Mouse (Mus musculus) hindbrain, embryonic 14.5 days (tissue): ENCODE measurements at regions not wholly inside any gene's neighbourhood (a gene's known extent, or its start where the extent isn't known, plus 50 kb on each side); places are given as distances from the start of the nearest gene placed in this dataset.

Source experiments
- ATAC-seq: fragments of 200-750 bp; cut with Nextera tagmentation; 2 replicates; pipeline ENCODE4 v1.8.0; 2017; ENCODE audit warnings: moderate number of reproducible peaks, mild to moderate bottlenecking, moderate TSS enrichment, moderate library complexity; ENCODE audit not compliant: low FRiP score
- DNase-seq: peaks from one replicate; pipeline ENCODE4 v3.0.0-alpha.2; 2015; ENCODE audit warnings: low spot score
- H3K27ac ChIP-seq: fragments of 300-500 bp; sonication (generic); 2 replicates; pipeline ENCODE4 v1.5.1; 2014; ENCODE audit warnings: mild to moderate bottlenecking, moderate library complexity
- H3K27me3 ChIP-seq: fragments of 300-500 bp; sonication (generic); 2 replicates; pipeline ENCODE4 v1.6.1; 2014; ENCODE audit warnings: mild to moderate bottlenecking, low read length, mixed read lengths; ENCODE audit not compliant: control insufficient read depth, insufficient read depth
- H3K36me3 ChIP-seq: fragments of 300-500 bp; sonication (generic); replicated peaks from 2 replicates; pipeline ENCODE4 v1.6.1; 2014; ENCODE audit not compliant: control insufficient read depth, insufficient read depth
- H3K4me1 ChIP-seq: fragments of 300-500 bp; sonication (generic); replicated peaks from 2 replicates; pipeline ENCODE4 v1.6.1; 2014; ENCODE audit warnings: antibody characterized with exemption, low read length, mixed read lengths; ENCODE audit not compliant: control insufficient read depth, insufficient read depth
- H3K4me2 ChIP-seq: fragments of 300-500 bp; sonication (generic); replicated peaks from 2 replicates; pipeline ENCODE4 v1.6.1; 2014; ENCODE audit warnings: mild to moderate bottlenecking, moderate library complexity
- H3K4me3 ChIP-seq: fragments of 300-500 bp; sonication (generic); replicated peaks from 2 replicates; pipeline ENCODE4 v1.5.1; 2014; ENCODE audit warnings: mild to moderate bottlenecking, low read length
- H3K9ac ChIP-seq: fragments of 300-500 bp; sonication (generic); 2 replicates; pipeline ENCODE4 v1.6.1; 2014
- H3K9me3 ChIP-seq: fragments of 300-500 bp; sonication (generic); 2 replicates; pipeline ENCODE4 v1.6.1; 2016; ENCODE audit warnings: low read length; ENCODE audit not compliant: control insufficient read depth
- WGBS: fragments of 180-500 bp; shearing (Covaris S2); extraction: QIAGEN DNeasy Blood & Tissue Kit; methylation state at CpG from one replicate; pipeline ENCODE4 v1.1.7; 2014; 5-methylcytosine and 5-hydroxymethylcytosine counted together

DNA sequence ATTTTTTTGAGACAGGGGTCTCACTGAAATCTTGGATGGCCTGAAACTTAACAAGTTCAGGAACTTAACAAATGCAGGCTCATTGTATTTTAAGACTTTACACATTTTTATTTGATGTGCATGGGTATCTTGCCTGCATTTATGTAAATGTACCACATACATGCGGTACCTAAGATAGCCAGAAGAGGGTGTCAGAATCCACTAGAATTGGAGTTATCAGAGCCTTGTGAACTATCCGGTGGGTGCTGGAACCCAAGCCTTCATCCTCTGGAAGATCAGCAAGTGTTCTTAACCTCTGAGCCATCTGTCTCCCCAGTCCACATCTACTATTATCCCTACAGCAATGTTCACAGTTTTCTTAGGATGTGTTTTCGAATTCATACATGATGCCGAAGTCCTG, 245.7 kb upstream of the Id4 start:
- no peak for DNase-seq
- ATAC-seq = no peak
- Histone ChIP-seq H3K36me3 (no peaks in the 10 kb centered on the region), H3K4me1 (peaks cover 7% of the 10 kb centered on the region; the same call in 1 of the 2 replicates), H3K4me3 (no peak overlapping the region), H3K9ac (no peak overlapping the region), H3K4me2 (no peak overlapping the region), H3K27ac (no peak overlapping the region), H3K9me3 (no peaks in the 10 kb centered on the region), H3K27me3 (no peaks in the 10 kb centered on the region)
- 85% methylated on average over 4 of the region's 4 CpGs for WGBS

DNA sequence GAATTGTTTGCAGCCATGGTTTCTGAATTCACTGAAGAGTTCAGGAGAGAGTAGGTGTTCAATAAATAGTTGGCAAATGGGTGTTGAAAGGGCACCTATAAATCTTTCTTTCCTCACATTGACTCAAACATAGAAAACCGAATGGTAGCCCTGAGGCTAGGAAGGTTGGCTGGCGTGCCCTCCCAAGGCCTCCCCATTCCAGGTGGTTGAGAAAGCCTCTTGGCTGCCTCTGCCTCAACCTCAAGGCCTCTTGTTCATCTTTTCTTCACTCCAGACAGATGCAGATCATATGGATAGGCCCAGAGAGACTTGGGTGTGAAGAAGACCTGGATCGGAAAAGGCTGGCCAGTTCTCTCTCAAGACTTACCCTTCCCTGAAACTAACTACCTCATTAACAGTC, 245.0 kb upstream of the Id4 start:
- DNase-seq = no peak
- H3K27me3 ChIP-seq = no peaks in the 10 kb centered on the region
- H3K4me1 ChIP-seq = peaks cover 7% of the 10 kb centered on the region; the same call in 1 of the 2 replicates
- H3K4me2 ChIP-seq = no peak overlapping the region
- no peak for ATAC-seq
- no peak overlapping the region for H3K4me3 ChIP-seq
- 85% methylated on average over 3 of the region's 3 CpGs for WGBS
- H3K9me3 ChIP-seq = no peaks in the 10 kb centered on the region
- no peak overlapping the region for H3K27ac ChIP-seq
- H3K9ac ChIP-seq = no peak overlapping the region
- H3K36me3 ChIP-seq = no peaks in the 10 kb centered on the region

GRCm38 (mm10) chr13:48016606-48017005, 244.4 kb upstream of the Id4 start:
- Histone ChIP-seq H3K9me3 (no peaks in the 10 kb centered on the region), H3K9ac (no peak overlapping the region), H3K27ac (no peak overlapping the region), H3K27me3 (no peaks in the 10 kb centered on the region), H3K4me2 (no peak overlapping the region), H3K4me3 (no peak overlapping the region), H3K36me3 (no peaks in the 10 kb centered on the region), H3K4me1 (peaks cover 7% of the 10 kb centered on the region; the same call in 1 of the 2 replicates)
- ATAC-seq (no peak), DNase-seq (no peak)
- 97% methylated on average over 6 of the region's 6 CpGs for WGBS

- H3K4me1 ChIP-seq = peaks cover 7% of the 10 kb centered on the region; the same call in 1 of the 2 replicates
- H3K27me3 ChIP-seq = no peaks in the 10 kb centered on the region
- no peak overlapping the region for H3K4me3 ChIP-seq
- H3K36me3 ChIP-seq = no peaks in the 10 kb centered on the region
- no peak overlapping the region for H3K27ac ChIP-seq
- H3K9ac ChIP-seq = no peak overlapping the region
- no peak for ATAC-seq
- H3K4me2 ChIP-seq = no peak overlapping the region
- WGBS = 74% methylated on average over 8 of the region's 8 CpGs
- H3K9me3 ChIP-seq = no peaks in the 10 kb centered on the region
- DNase-seq = no peak
These were observed 243.4 kb upstream of the Id4 start for GRCm38 (mm10) chr13:48017649-48018048.

DNA sequence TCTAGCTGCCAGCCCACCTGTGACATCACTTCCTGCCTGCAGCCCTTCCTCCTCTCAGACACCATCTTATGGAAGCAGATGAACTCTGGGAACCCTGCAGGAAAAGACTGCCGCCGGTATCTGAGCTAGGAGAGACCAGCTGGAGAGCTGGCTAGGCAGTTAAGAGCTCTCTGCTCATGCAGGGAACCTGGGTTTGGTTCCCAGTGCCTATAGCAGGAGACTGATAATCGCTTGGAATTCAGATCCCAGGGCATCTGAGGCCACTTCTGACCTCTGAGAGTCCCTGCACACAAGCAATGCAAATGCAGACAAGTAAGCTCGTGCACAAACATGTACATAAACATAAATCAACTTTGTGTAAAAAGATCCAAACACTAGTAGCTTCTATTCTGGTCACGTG, 242.4 kb upstream of the Id4 start:
- H3K4me1 ChIP-seq = 0 out of 2 replicates have a peak, but pooled peaks cover 1% of the 10 kb centered on the region
- H3K27ac ChIP-seq = no peak overlapping the region
- H3K27me3 ChIP-seq = no peaks in the 10 kb centered on the region
- no peak overlapping the region for H3K4me2 ChIP-seq
- ATAC-seq (no peak), DNase-seq (no peak)
- WGBS = 72% methylated on average over 5 of the region's 5 CpGs
- no peak overlapping the region for H3K4me3 ChIP-seq
- no peaks in the 10 kb centered on the region for H3K9me3 ChIP-seq
- H3K36me3 ChIP-seq = no peaks in the 10 kb centered on the region
- no peak overlapping the region for H3K9ac ChIP-seq

DNA sequence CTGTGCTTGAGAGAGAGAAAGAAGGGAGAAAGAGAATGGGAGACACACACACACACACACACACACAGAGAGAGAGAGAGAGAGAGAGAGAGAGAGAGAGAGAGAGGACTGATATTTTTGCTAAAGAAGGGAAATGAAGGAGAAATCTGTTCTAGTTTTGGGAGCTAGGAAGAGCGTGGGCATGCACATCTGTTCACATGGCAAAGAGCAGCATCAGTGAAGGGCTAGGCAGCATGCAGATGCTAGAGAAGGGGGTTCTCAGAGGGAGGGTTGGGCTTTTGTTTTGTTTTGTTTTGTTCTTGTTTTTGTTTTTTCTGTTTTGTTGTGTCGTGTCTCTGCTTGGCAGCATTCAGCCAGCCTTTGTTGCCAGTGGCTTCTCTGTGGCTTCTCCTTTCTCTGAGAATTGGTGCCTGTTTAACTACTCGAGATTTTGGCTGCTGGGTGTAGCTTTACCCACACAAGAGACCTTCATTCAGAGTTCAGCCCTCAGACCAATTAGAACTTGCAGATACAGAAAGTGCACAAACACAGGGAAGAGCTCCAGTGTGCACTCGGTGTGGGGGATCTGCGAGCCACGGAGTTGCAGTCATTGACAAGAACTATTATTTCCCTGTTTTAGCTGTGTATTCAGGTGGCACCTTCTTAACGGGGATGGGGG, 237.9 kb upstream of the Id4 start:
- no peak for ATAC-seq
- WGBS = 47% methylated on average over 7 of the region's 7 CpGs
- DNase-seq = no peak
- Histone ChIP-seq H3K27me3 (no peaks in the 10 kb centered on the region), H3K27ac (no peak overlapping the region), H3K4me1 (no peaks in the 10 kb centered on the region), H3K9ac (no peak overlapping the region), H3K9me3 (no peaks in the 10 kb centered on the region), H3K36me3 (no peaks in the 10 kb centered on the region), H3K4me3 (no peak overlapping the region), H3K4me2 (no peak overlapping the region)

GRCm38 (mm10) chr13:48027775-48028489, 233.1 kb upstream of the Id4 start:
- no peak overlapping the region for H3K4me2 ChIP-seq
- H3K27ac ChIP-seq = no peak overlapping the region
- H3K4me3 ChIP-seq = no peak overlapping the region
- no peak overlapping the region for H3K9ac ChIP-seq
- H3K4me1 ChIP-seq = no peaks in the 10 kb centered on the region
- H3K36me3 ChIP-seq = no peaks in the 10 kb centered on the region
- ATAC-seq (no peak; the same call in 1 of the 2 replicates), DNase-seq (peak; percentile 87)
- no peaks in the 10 kb centered on the region for H3K27me3 ChIP-seq
- WGBS = 48% methylated on average over 7 of the region's 7 CpGs
- no peaks in the 10 kb centered on the region for H3K9me3 ChIP-seq

GRCm38 (mm10) chr13:48031491-48031890, 229.5 kb upstream of the Id4 start:
- no peaks in the 10 kb centered on the region for H3K27me3 ChIP-seq
- H3K9ac ChIP-seq = no peak overlapping the region
- H3K9me3 ChIP-seq = no peaks in the 10 kb centered on the region
- ATAC-seq (no peak; the same call in 1 of the 2 replicates), DNase-seq (no peak)
- no peaks in the 10 kb centered on the region for H3K36me3 ChIP-seq
- no peak overlapping the region for H3K4me2 ChIP-seq
- no peaks in the 10 kb centered on the region for H3K4me1 ChIP-seq
- H3K27ac ChIP-seq = no peak overlapping the region
- WGBS = 73% methylated on average over 8 of the region's 8 CpGs
- no peak overlapping the region for H3K4me3 ChIP-seq

DNA sequence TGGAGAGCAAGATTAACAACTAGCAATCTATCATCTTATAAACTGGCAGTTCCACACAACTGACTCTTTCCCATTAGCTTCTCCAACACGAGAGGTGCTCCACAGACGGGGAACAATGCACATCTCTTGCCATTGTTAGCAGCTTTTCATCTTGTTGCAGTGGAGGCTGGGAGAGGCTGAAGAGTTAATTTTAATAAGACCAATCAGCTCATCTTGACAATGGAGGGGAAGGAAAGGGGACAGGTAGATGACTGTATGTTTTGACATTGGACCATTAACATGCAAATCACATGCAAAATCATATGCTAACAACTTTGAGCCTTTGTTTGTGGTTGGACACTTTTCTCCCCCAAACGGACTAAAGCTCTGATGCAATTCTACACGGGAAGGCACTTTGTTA, 218.9 kb upstream of the Id4 start:
- DNase-seq (no peak), ATAC-seq (no peak)
- Histone ChIP-seq H3K4me1 (no peaks in the 10 kb centered on the region), H3K27ac (no peak overlapping the region), H3K4me2 (no peak overlapping the region), H3K9me3 (no peaks in the 10 kb centered on the region), H3K36me3 (no peaks in the 10 kb centered on the region), H3K9ac (no peak overlapping the region), H3K4me3 (no peak overlapping the region), H3K27me3 (no peaks in the 10 kb centered on the region)
- 24% methylated on average over 4 of the region's 4 CpGs for WGBS
